Mouse (Mus musculus) E14TG2a.4 (cell line): Measurements from ENCODE around the gene Ocel1.

Experiments used
- CTCF ChIP-seq: conservative IDR thresholded peaks from 2 replicates; pipeline ENCODE4 v1.5.1; 2014; ENCODE audit warnings: low read length
- NANOG ChIP-seq: IDR thresholded peaks from 2 replicates; pipeline ENCODE4 v1.6.1; 2014; ENCODE audit warnings: borderline replicate concordance, low read length, mixed read lengths
- POU5F1 ChIP-seq: IDR thresholded peaks from 2 replicates; pipeline ENCODE4 v1.6.1; 2014; ENCODE audit warnings: low read length, borderline replicate concordance

DNA sequence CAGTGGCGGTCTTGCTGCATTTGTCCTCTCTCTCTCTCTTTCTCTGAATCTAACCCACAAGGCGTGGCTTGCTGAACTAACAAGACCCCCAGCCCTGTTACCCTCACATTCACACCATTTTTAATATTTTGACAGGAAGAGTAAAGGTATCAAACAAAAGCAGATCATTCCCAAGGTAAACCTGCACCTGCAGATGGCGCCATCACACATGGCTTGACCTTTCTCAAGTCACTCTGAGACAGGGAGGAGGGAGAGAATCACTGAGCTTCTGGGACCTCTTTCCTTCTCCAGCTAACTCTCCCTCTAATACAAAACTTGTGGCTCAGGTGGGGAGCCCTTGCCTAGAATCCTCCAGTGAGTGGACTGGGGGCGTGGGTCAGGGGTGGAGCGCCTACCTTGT is 30.5 kb upstream of the Ocel1 start:
- peak; percentile 63 for TF ChIP-seq CTCF
- TF ChIP-seq NANOG, result no peak
- no peak for TF ChIP-seq POU5F1
